Mouse (Mus musculus) CH12.LX (cell line): ENCODE results near the gene Mrpl2.

Experiments used
- BHLHE40 ChIP-seq: IDR thresholded peaks from 2 replicates; pipeline ENCODE4 v1.6.1; 2011; ENCODE audit warnings: mild to moderate bottlenecking, low read depth, low read length, improper control_type of control experiment
- CHD2 ChIP-seq: IDR thresholded peaks from 2 replicates; pipeline ENCODE4 v1.6.1; 2011; ENCODE audit warnings: low read length, improper control_type of control experiment
- CTCF ChIP-seq, 2 experiments: IDR thresholded peaks in 1 of 2; conservative IDR thresholded peaks in 1 of 2; 2 replicates each; pipeline ENCODE4 v1.5.1; 2011 to 2012; ENCODE audit warnings: low read depth in 2 of 2, low read length in 2 of 2, improper control_type of control experiment in 1 of 2, inconsistent platforms in 1 of 2, mild to moderate bottlenecking in 1 of 2, moderate library complexity in 1 of 2
- EP300 ChIP-seq: IDR thresholded peaks from 2 replicates; pipeline ENCODE4 v1.6.1; 2011; ENCODE audit warnings: low read length, improper control_type of control experiment
- ETS1 ChIP-seq: conservative IDR thresholded peaks from 2 replicates; pipeline ENCODE4 v1.6.1; 2012; ENCODE audit warnings: low read depth, mild to moderate bottlenecking, inconsistent platforms, low read length, improper control_type of control experiment, moderate library complexity
- HCFC1 ChIP-seq: IDR thresholded peaks from 2 replicates; pipeline ENCODE4 v1.6.1; 2012; ENCODE audit warnings: low read depth, mild to moderate bottlenecking, inconsistent platforms, low read length, improper control_type of control experiment
- MAFK ChIP-seq: IDR thresholded peaks from 2 replicates; pipeline ENCODE4 v1.6.1; 2011; ENCODE audit warnings: low read length, improper control_type of control experiment; ENCODE audit not compliant: insufficient replicate concordance
- MEF2A ChIP-seq: IDR thresholded peaks from 2 replicates; pipeline ENCODE4 v1.6.1; 2014; ENCODE audit warnings: low read depth, mild to moderate bottlenecking, inconsistent platforms, low read length, improper control_type of control experiment, borderline replicate concordance
- POLR2A ChIP-seq: IDR thresholded peaks from 2 replicates; pipeline ENCODE4 v1.6.1; 2011; ENCODE audit warnings: low read depth, mild to moderate bottlenecking, improper control_type of control experiment, low read length
- TCF12 ChIP-seq: IDR thresholded peaks from 2 replicates; pipeline ENCODE4 v1.6.1; 2014; ENCODE audit warnings: low read depth, mild to moderate bottlenecking, inconsistent platforms, low read length, improper control_type of control experiment
- UBTF ChIP-seq: IDR thresholded peaks from 2 replicates; pipeline ENCODE4 v1.6.1; 2012; ENCODE audit warnings: low read depth, mild to moderate bottlenecking, inconsistent platforms, low read length, improper control_type of control experiment, moderate library complexity
- ZNF384 ChIP-seq: IDR thresholded peaks from 2 replicates; pipeline ENCODE4 v1.6.1; 2012; ENCODE audit warnings: low read depth, low read length, improper control_type of control experiment, inconsistent platforms

DNA sequence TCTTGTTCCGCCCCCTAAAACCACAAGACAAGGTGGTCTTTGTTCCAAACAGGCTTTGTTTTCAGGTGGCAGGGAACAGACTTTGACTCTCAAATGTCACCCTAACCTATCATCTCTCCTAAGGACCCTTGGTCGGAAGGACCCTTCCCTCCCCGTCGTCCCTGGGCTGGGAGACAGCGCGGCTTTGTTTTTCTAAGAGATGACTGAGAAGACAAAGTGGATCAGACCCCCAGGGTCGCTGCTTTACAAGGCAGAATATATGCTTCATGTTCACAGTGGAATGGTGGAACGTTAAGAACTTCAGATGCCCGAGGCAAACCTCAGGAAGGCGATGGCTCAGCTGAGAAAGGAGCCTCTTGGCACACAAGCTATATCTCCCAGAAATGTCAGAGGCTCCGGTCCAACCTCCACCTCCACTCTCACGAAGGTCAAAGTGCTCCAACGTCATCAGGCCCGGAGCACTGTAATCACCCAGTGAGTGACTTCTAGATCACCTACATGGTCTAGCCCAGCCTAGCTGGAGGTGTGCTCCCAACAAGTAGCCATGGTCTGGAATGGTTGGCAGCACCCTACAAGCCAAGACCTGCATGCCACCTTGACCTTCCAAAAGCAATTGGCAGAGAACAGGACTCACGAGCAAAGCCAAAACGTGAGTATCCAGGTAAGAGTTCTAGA lies 26.2 kb upstream of the Mrpl2 start:
- TF ChIP-seq TCF12 = no peak
- no peak for TF ChIP-seq CTCF (conservative IDR thresholded peaks at IDR 0.05 in 1 of 2, IDR thresholded peaks at IDR 0.05 in 1 of 2; ENCODE audit: low read depth in 2 of 2, low read length in 2 of 2)
- no peak for TF ChIP-seq EP300
- no peak for TF ChIP-seq ZNF384
- TF ChIP-seq POLR2A = no peak
- TF ChIP-seq BHLHE40 = no peak
- TF ChIP-seq MEF2A = no peak
- TF ChIP-seq CHD2 = no peak
- no peak for TF ChIP-seq ETS1
- TF ChIP-seq MAFK = no peak
- TF ChIP-seq HCFC1 = no peak
- TF ChIP-seq UBTF = no peak
